Mouse (Mus musculus): Measurements from ENCODE around the gene Calr4.

GRCm38 (mm10) chr4:109225606-109226005 is 8.7 kb upstream of the Calr4 start:
- TF ChIP-seq CTCF (conservative IDR thresholded peaks at IDR 0.05; ENCODE audit: low read length): no peak
- TF ChIP-seq NANOG (IDR thresholded peaks at IDR 0.05; ENCODE audit: borderline replicate concordance, low read length): no peak
